Mouse (Mus musculus) lung, embryonic 15.5 days (tissue): Measurements from ENCODE around the gene Ahsa2. TPM values are rescaled to one million over a fixed set of nuclear protein-coding genes. Genes with fewer than 3 reads are reported as not detected.
"Not testable (repeated sequence)": the region's sequence is repeated elsewhere in the genome, so short reads cannot be mapped to it uniquely, and the experiment has no call there.

ENCODE experiments used
- ATAC-seq: fragments of 200-750 bp; cut with Nextera tagmentation; 2 replicates; pipeline ENCODE4 v1.8.0; 2017; ENCODE audit warnings: moderate number of reproducible peaks, borderline replicate concordance; ENCODE audit not compliant: low FRiP score, low TSS enrichment; ENCODE audit errors: extremely low read depth
- H3K27ac ChIP-seq: fragments of 300-500 bp; sonication (generic); 2 replicates; pipeline ENCODE4 v1.5.1; 2015; ENCODE audit warnings: moderate library complexity, mild to moderate bottlenecking, inconsistent platforms
- H3K27me3 ChIP-seq: fragments of 300-500 bp; sonication (generic); 2 replicates; pipeline ENCODE4 v1.6.1; 2015; ENCODE audit warnings: inconsistent platforms
- H3K36me3 ChIP-seq: fragments of 300-500 bp; sonication (generic); 2 replicates; pipeline ENCODE4 v1.6.1; 2015; ENCODE audit warnings: inconsistent platforms
- H3K4me1 ChIP-seq: fragments of 300-500 bp; sonication (generic); 2 replicates; pipeline ENCODE4 v1.6.1; 2015; ENCODE audit warnings: inconsistent platforms
- H3K4me2 ChIP-seq: fragments of 300-500 bp; sonication (generic); 2 replicates; pipeline ENCODE4 v1.6.1; 2015; ENCODE audit warnings: inconsistent platforms, mild to moderate bottlenecking, moderate library complexity
- H3K4me3 ChIP-seq: fragments of 300-500 bp; sonication (generic); 2 replicates; pipeline ENCODE4 v1.5.1; 2015; ENCODE audit warnings: mild to moderate bottlenecking, inconsistent platforms
- H3K9ac ChIP-seq: fragments of 300-500 bp; sonication (generic); 2 replicates; pipeline ENCODE4 v1.6.1; 2015; ENCODE audit warnings: inconsistent platforms
- H3K9me3 ChIP-seq: fragments of 300-500 bp; sonication (generic); 2 replicates; pipeline ENCODE4 v1.6.1; 2016; ENCODE audit warnings: inconsistent platforms
- WGBS: fragments of 180-500 bp; shearing (Covaris S2); methylation state at CpG from one replicate; pipeline ENCODE4 v1.1.7; 2015; 5-methylcytosine and 5-hydroxymethylcytosine counted together
- microRNA-seq: library from miRNA; unstranded; fragments of <30 nt; microRNA quantifications from one replicate; pipeline ENCODE4, GENCODE M21; 2016
- polyA plus RNA-seq: library from polyadenylated mRNA; unstranded; fragments of >200 nt; fragmentation: Nextera tagmentation; extraction: Ambion mirVana; gene quantifications from 2 replicates; pipeline ENCODE4 v1.2.1, GENCODE M21; 2015

Gene Ahsa2
- polyA plus RNA-seq, 1 experiment from 2014 or later = 85.6 TPM

DNA sequence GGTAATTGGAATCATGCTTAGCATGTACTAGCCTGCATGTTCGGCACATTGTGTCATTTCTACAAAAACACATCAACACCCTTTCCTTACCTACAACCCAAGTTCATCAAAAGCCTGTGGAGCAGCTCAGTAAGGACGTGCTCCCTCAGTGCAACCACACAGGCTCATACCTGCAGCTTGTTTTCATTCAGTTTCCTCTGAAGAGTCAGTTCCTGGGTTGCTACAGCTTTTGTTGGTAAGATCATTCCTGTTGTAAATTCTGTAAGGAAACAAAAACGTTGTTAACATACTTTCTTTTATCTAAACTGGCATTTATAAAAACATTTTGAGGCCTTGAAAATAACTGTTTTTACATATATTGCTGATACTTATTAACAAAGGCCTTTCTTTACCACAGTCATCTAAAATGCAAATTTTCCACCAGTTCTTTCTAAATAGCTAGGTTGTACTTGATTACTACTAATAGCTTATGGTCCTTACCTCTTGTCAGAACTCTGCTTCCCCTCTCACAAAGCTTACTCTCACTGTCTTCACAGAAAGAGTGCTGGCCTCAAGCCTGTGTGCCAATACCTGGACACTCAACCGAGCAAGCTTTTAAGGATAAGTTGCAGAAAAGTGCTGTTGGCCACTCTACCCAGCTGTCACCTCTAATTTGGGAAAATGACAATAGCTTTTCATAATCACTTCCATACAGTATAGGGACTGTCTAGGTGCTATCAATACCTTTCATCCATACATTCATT, 5.6 kb downstream of the Ahsa2 start:
- Histone ChIP-seq H3K27me3 (no peaks in the 10 kb centered on the region), H3K9me3 (no peaks in the 10 kb centered on the region), H3K4me1 (peaks cover 14% of the 10 kb centered on the region), H3K9ac (no peak overlapping the region), H3K4me2 (no peak overlapping the region), H3K4me3 (no peak overlapping the region), H3K27ac (no peak overlapping the region), H3K36me3 (peaks cover 79% of the 10 kb centered on the region)
- no peak for ATAC-seq
- WGBS = 87% methylated on average over 4 of the region's 4 CpGs

DNA sequence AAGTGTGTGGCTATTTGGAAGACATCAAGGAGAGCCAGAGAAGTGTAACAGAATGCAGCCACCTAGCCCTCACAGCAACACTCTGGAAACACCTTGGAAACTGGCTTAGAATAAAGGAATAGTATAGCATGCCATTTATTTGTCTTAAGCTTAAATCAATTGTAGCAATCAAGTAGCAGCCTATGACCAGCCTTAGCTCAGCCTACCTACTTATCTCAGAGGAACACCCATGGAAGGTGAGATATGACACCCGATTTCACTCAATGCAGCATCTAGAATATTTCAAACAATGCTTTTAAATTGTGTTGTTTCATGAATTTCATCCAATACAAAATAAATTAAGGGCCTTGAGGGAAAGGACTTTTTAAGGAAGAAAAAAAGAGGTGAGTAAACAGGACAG, 7.9 kb downstream of the Ahsa2 start:
- H3K4me1 ChIP-seq = no peaks in the 10 kb centered on the region
- H3K4me2 ChIP-seq = no peak overlapping the region
- ATAC-seq = no peak
- H3K9me3 ChIP-seq = no peaks in the 10 kb centered on the region
- H3K36me3 ChIP-seq = peaks cover 83% of the 10 kb centered on the region
- no peaks in the 10 kb centered on the region for H3K27me3 ChIP-seq
- no peak overlapping the region for H3K27ac ChIP-seq
- no peak overlapping the region for H3K4me3 ChIP-seq
- 90% methylated on average over 1 of the region's 1 CpGs for WGBS
- H3K9ac ChIP-seq = no peak overlapping the region

DNA sequence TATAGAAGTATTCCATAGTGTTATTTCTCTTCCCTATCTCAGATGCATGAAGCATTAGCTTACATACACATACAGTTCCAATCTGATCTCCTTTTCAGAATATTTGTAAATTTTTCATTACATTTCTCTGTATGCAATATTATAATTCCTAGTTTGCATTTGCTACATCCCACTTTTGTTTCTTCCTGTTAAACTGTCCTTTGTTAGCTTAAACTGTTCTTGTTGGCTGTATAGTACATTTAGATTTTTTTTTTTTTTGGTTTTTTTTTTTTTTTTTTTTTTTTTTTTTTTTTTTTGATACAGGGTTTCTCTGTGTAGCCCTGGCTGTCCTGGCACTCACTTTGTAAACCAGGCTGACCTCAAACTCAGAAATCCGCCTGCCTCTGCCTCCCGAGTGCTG, 32.0 kb downstream of the Ahsa2 start:
- H3K9me3 ChIP-seq, H3K4me3 ChIP-seq, ATAC-seq, H3K9ac ChIP-seq, H3K27ac ChIP-seq, H3K4me2 ChIP-seq, H3K4me1 ChIP-seq, H3K27me3 ChIP-seq: not testable (repeated sequence)
- 87% methylated on average over 2 of the region's 2 CpGs for WGBS
- H3K36me3 ChIP-seq = peaks cover 41% of the 10 kb centered on the region

Small RNA genes within 50 kb of the gene (microRNA-seq; reads per million reads assigned to microRNA genes)
- not detected for gene Gm47279

Other genes starting within 250 kb of the Ahsa2 start
- gene Xpo1, start 242.0 kb downstream of the Ahsa2 start, polyA plus RNA-seq = 110 and 111 TPM in 2 replicates
- 19.2 and 21.6 TPM in 2 replicates for gene Usp34, start 191.1 kb downstream of the Ahsa2 start, polyA plus RNA-seq
- gene 1700093K21Rik, start 23.1 kb upstream of the Ahsa2 start, polyA plus RNA-seq = not detected in 2 replicates
- gene 0610010F05Rik, start 135.6 kb upstream of the Ahsa2 start, polyA plus RNA-seq = 22.8 and 25.3 TPM in 2 replicates
- gene Pus10, start 167.6 kb upstream of the Ahsa2 start, polyA plus RNA-seq = 19.1 and 20.6 TPM in 2 replicates
- gene Pex13, start 167.9 kb upstream of the Ahsa2 start, polyA plus RNA-seq = 26.7 and 33.3 TPM in 2 replicates